Mouse (Mus musculus) cortical plate, adult 2 months (tissue): ENCODE results near the gene Lrrc43.

Experiments used
- CTCF ChIP-seq: fragments of 200-500 bp; IDR thresholded peaks from 2 replicates; pipeline ENCODE4 v1.5.1; 2011; ENCODE audit warnings: mild to moderate bottlenecking, control low read depth, low read length; ENCODE audit not compliant: insufficient read depth; ENCODE audit errors: extremely low read depth
- POLR2A ChIP-seq: fragments of 200-500 bp; IDR thresholded peaks from 2 replicates; pipeline ENCODE4 v1.6.1; 2011; ENCODE audit warnings: mild to moderate bottlenecking, low read length, control low read depth; ENCODE audit not compliant: insufficient read depth; ENCODE audit errors: extremely low read depth

- TF ChIP-seq CTCF (no peak), POLR2A (no peak)
These were observed 44.7 kb downstream of the Lrrc43 start for GRCm38 (mm10) chr5:123533801-123534200.
